Mouse (Mus musculus) kidney, postnatal 0 days (tissue): ENCODE results near the gene Sec61a2. TPM values are rescaled to one million over a fixed set of nuclear protein-coding genes. Genes with fewer than 3 reads are reported as not detected.
A peak's percentile ranks its signal among the peaks of the same experiment; 100 is the strongest.

Source experiments
- ATAC-seq: fragments of 200-750 bp; cut with Nextera tagmentation; replicated peaks from 2 replicates; pipeline ENCODE4 v1.8.0; 2017; ENCODE audit warnings: low read depth, moderate number of reproducible peaks, moderate TSS enrichment, moderate library complexity; ENCODE audit not compliant: low FRiP score
- DNase-seq: peaks from one replicate; pipeline ENCODE4 v3.0.0-alpha.2; 2016; ENCODE audit warnings: low spot score
- H3K27ac ChIP-seq: fragments of 300-500 bp; sonication (generic); 2 replicates; pipeline ENCODE4 v1.5.1; 2014; ENCODE audit warnings: mild to moderate bottlenecking
- H3K27me3 ChIP-seq: fragments of 300-500 bp; sonication (generic); 2 replicates; pipeline ENCODE4 v1.6.1; 2014; ENCODE audit warnings: low read length, mixed read lengths; ENCODE audit not compliant: insufficient read depth
- H3K36me3 ChIP-seq: fragments of 300-500 bp; sonication (generic); 2 replicates; pipeline ENCODE4 v1.6.1; 2014; ENCODE audit warnings: low read length, mixed read lengths; ENCODE audit not compliant: insufficient read depth
- H3K4me1 ChIP-seq: fragments of 300-500 bp; sonication (generic); replicated peaks from 2 replicates; pipeline ENCODE4 v1.6.1; 2014; ENCODE audit warnings: antibody characterized with exemption, low read length, mixed read lengths; ENCODE audit not compliant: insufficient read depth
- H3K4me2 ChIP-seq: fragments of 300-500 bp; sonication (generic); 2 replicates; pipeline ENCODE4 v1.6.1; 2014; ENCODE audit warnings: mild to moderate bottlenecking, low read length, moderate library complexity, mixed read lengths
- H3K4me3 ChIP-seq: fragments of 300-500 bp; sonication (generic); replicated peaks from 2 replicates; pipeline ENCODE4 v1.5.1; 2014; ENCODE audit warnings: low read depth, low read length
- H3K9ac ChIP-seq: fragments of 300-500 bp; sonication (generic); 2 replicates; pipeline ENCODE4 v1.6.1; 2014; ENCODE audit warnings: low read depth, low read length
- H3K9me3 ChIP-seq: fragments of 300-500 bp; sonication (generic); replicated peaks from 2 replicates; pipeline ENCODE4 v1.6.1; 2016; ENCODE audit warnings: low read length, inconsistent platforms, mixed read lengths
- CTCF ChIP-seq: IDR thresholded peaks from 2 replicates; pipeline ENCODE4 v1.5.1; 2016; ENCODE audit warnings: antibody characterized with exemption, low read depth, mild to moderate bottlenecking, moderate library complexity
- WGBS: fragments of 180-500 bp; shearing (Covaris S2); extraction: QIAGEN DNeasy Blood & Tissue Kit; methylation state at CpG from one replicate; pipeline ENCODE4 v1.1.7; 2014; 5-methylcytosine and 5-hydroxymethylcytosine counted together
- polyA plus RNA-seq: library from polyadenylated mRNA; unstranded; fragments of >200 nt; fragmentation: Nextera tagmentation; extraction: Ambion mirVana; gene quantifications from 2 replicates; pipeline ENCODE4 v1.2.1, GENCODE M21; 2015

Gene Sec61a2
- polyA plus RNA-seq, 1 experiment from 2014 or later: 36.6 TPM

DNA sequence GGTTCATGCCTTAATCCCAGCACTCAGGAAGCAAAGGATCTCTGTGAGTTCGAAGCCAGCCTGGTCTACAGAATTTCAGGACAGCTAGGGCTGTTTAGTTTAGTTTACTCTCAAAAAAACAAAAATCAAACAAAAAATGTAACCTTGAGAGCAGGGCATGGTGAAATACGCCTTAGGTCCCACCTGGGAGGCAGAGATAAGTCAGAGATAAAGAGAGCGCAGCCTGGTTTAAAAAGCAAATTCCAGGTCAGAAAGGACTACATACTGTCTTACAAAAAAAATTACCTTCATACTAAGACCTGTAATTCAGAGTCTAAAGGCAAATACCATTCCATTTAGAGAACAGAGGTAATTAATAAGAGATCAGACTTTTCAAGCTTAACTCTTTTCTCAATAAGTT is 44.1 kb upstream of the Sec61a2 start:
- Histone ChIP-seq H3K4me1 (no peaks in the 10 kb centered on the region), H3K4me2 (no peak overlapping the region), H3K9me3 (no peaks in the 10 kb centered on the region), H3K4me3 (no peak overlapping the region), H3K27me3 (no peaks in the 10 kb centered on the region), H3K27ac (no peak overlapping the region), H3K9ac (no peak overlapping the region), H3K36me3 (no peaks in the 10 kb centered on the region)
- ATAC-seq (no peak), DNase-seq (no peak)
- TF ChIP-seq CTCF: no peak
- WGBS: 91% methylated on average over 3 of the region's 3 CpGs

DNA sequence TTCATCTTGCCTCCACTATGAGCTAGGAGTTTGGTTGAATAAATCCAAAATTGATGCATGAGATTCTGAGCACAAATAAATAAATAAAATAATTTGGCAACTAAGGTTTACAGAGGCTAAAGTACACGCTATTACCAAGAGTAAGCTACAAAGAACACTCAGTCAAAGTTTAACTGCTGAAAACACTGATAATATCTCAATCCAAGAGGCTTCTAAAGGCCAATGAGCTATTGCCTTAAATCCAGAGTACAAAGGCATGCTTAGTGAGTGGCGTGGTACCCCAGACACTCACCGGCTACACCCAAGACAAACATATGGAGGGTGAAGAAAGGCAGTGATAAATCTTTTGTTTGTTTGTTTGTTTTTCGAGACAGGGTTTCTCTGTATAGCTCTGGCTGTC is 41.3 kb upstream of the Sec61a2 start:
- DNase-seq (no peak), ATAC-seq (no peak)
- TF ChIP-seq CTCF: no peak
- Histone ChIP-seq H3K4me2 (no peak overlapping the region), H3K27me3 (no peaks in the 10 kb centered on the region), H3K36me3 (no peaks in the 10 kb centered on the region), H3K9ac (no peak overlapping the region), H3K9me3 (no peaks in the 10 kb centered on the region), H3K27ac (no peak overlapping the region), H3K4me3 (no peak overlapping the region), H3K4me1 (no peaks in the 10 kb centered on the region)
- 55% methylated on average over 4 of the region's 4 CpGs for WGBS

GRCm38 (mm10) chr2:5936068-5936467 is 40.8 kb upstream of the Sec61a2 start:
- TF ChIP-seq CTCF: no peak
- ATAC-seq (0 out of 2 replicates have a peak, but pooled peaks have one; percentile 46), DNase-seq (peak; percentile 53)
- H3K9me3 ChIP-seq: no peaks in the 10 kb centered on the region
- no peaks in the 10 kb centered on the region for H3K27me3 ChIP-seq
- no peaks in the 10 kb centered on the region for H3K36me3 ChIP-seq
- 32% methylated on average over 6 of the region's 6 CpGs for WGBS
- H3K4me1 ChIP-seq: no peaks in the 10 kb centered on the region
- no peak overlapping the region for H3K27ac ChIP-seq
- H3K4me3 ChIP-seq: no peak overlapping the region
- no peak overlapping the region for H3K4me2 ChIP-seq
- H3K9ac ChIP-seq: no peak overlapping the region

DNA sequence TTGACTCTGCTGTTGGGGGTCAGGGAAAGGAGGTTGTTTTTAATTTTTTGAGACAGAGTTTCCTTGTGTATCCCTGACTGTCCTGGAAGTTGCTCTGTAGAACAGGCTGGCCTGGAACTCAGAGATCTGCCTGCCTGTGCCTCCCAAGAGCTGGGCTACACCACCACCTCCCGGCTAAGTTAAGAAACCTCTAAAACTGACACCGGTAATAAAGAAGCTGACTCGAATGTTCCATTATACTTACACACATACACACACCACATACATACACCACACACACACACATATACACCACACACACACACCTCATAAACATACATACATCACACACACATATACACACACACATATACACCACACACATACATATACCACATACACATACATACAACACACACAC is 39.7 kb upstream of the Sec61a2 start:
- H3K4me3 ChIP-seq: no peak overlapping the region
- ATAC-seq: no peak
- TF ChIP-seq CTCF: no peak
- no peaks in the 10 kb centered on the region for H3K36me3 ChIP-seq
- H3K4me2 ChIP-seq: no peak overlapping the region
- no peak for DNase-seq
- H3K9me3 ChIP-seq: no peaks in the 10 kb centered on the region
- no peak overlapping the region for H3K27ac ChIP-seq
- 58% methylated on average over 3 of the region's 3 CpGs for WGBS
- no peak overlapping the region for H3K9ac ChIP-seq
- H3K27me3 ChIP-seq: no peaks in the 10 kb centered on the region
- H3K4me1 ChIP-seq: no peaks in the 10 kb centered on the region

DNA sequence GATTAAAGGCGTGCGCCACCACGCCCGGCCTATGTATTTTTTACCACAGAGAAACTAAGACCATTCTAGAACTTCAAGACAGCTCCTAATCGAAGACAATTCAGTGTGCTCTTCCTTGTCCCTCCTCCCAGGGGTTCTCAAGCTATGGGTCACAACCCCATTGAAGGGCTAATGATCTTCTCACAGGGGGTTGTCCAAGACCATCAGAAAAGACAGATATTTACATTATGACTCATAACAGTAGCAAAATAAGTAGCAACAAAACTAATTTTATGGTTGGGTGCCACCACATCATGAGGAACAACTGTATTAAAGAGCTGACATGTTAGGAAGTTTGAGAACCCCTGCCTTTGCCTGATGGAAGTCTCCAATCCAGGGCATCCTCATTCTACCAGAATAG is 36.7 kb upstream of the Sec61a2 start:
- no peak for ATAC-seq
- Histone ChIP-seq H3K4me2 (no peak overlapping the region), H3K27ac (no peak overlapping the region), H3K27me3 (no peaks in the 10 kb centered on the region), H3K4me1 (no peaks in the 10 kb centered on the region), H3K36me3 (no peaks in the 10 kb centered on the region), H3K4me3 (no peak overlapping the region), H3K9ac (no peak overlapping the region), H3K9me3 (no peaks in the 10 kb centered on the region)
- no peak for DNase-seq
- WGBS: 97% methylated on average over 5 of the region's 5 CpGs
- TF ChIP-seq CTCF: no peak

GRCm38 (mm10) chr2:5930291-5931054 is 35.2 kb upstream of the Sec61a2 start:
- ATAC-seq: no peak

GRCm38 (mm10) chr2:5929793-5930192 is 34.6 kb upstream of the Sec61a2 start:
- no peaks in the 10 kb centered on the region for H3K9me3 ChIP-seq
- no peaks in the 10 kb centered on the region for H3K36me3 ChIP-seq
- no peaks in the 10 kb centered on the region for H3K27me3 ChIP-seq
- no peak for TF ChIP-seq CTCF
- ATAC-seq: no peak; the same call in 1 of the 2 replicates
- peak; percentile 40 for DNase-seq
- H3K4me2 ChIP-seq: no peak overlapping the region
- no peaks in the 10 kb centered on the region for H3K4me1 ChIP-seq
- H3K4me3 ChIP-seq: no peak overlapping the region
- 54% methylated on average over 5 of the region's 5 CpGs for WGBS
- no peak overlapping the region for H3K27ac ChIP-seq
- H3K9ac ChIP-seq: no peak overlapping the region

More at GRCm38 (mm10) chr2:5930291-5931054, 35.2 kb upstream of the Sec61a2 start:
- Histone ChIP-seq H3K27ac (no peak overlapping the region), H3K4me3 (no peak overlapping the region), H3K4me1 (no peaks in the 10 kb centered on the region), H3K9me3 (no peaks in the 10 kb centered on the region), H3K36me3 (no peaks in the 10 kb centered on the region), H3K9ac (no peak overlapping the region), H3K27me3 (no peaks in the 10 kb centered on the region), H3K4me2 (no peak overlapping the region)
- no peak for TF ChIP-seq CTCF
- DNase-seq: no peak
- 68% methylated on average over 18 of the region's 18 CpGs for WGBS
